Mouse (Mus musculus) T-helper 2 cell (primary cell): ENCODE measurements around the gene Cck.

Experiments
- in situ Hi-C: fragments of 300-600 bp; cut with MboI, MseI; formaldehyde crosslinking; loops from one replicate; pipeline ENCODE4 v1.15.1; 2025; ENCODE audit warnings: high pct_unique_total_duplicates

Gene Cck

GRCm38 (mm10) chr9:121495529-121495928 lies at the start of gene Cck:
Gene Cck, minus strand, starts transcription at chr9:121495694.
- in situ Hi-C loops = no loop called here

GRCm38 (mm10) chr9:121541530-121541929 lies 46.0 kb upstream of the Cck start:
- in situ Hi-C loops = no loop called here

GRCm38 (mm10) chr9:121532626-121533025 lies 37.1 kb upstream of the Cck start:
- in situ Hi-C loops = no loop called here

GRCm38 (mm10) chr9:121528605-121529357 lies 33.3 kb upstream of the Cck start:
- in situ Hi-C loops = no loop called here

GRCm38 (mm10) chr9:121526171-121526570 lies 30.7 kb upstream of the Cck start:
- in situ Hi-C loops = no loop called here

- in situ Hi-C loops = no loop called here
These were observed 24.6 kb upstream of the Cck start for GRCm38 (mm10) chr9:121520047-121520446.

- in situ Hi-C loops = no loop called here
These were observed 19.0 kb upstream of the Cck start for GRCm38 (mm10) chr9:121514462-121514861.

- in situ Hi-C loops = no loop called here
These were observed 16.4 kb upstream of the Cck start for GRCm38 (mm10) chr9:121511911-121512310.

- in situ Hi-C loops = no loop called here
These were observed 11.1 kb upstream of the Cck start for GRCm38 (mm10) chr9:121506478-121507180.

GRCm38 (mm10) chr9:121505346-121505745 lies 9.9 kb upstream of the Cck start:
- in situ Hi-C loops = no loop called here

- in situ Hi-C loops = no loop called here
These were observed 608 bp upstream of the Cck start for GRCm38 (mm10) chr9:121496102-121496501.

- in situ Hi-C loops = no loop called here
These were observed 1.3 kb downstream of the Cck start for GRCm38 (mm10) chr9:121494006-121494767.

GRCm38 (mm10) chr9:121491592-121492240 lies 3.8 kb downstream of the Cck start:
- in situ Hi-C loops = no loop called here

GRCm38 (mm10) chr9:121487216-121487615 lies 8.3 kb downstream of the Cck start:
- in situ Hi-C loops = no loop called here

GRCm38 (mm10) chr9:121479453-121479852 lies 16.0 kb downstream of the Cck start:
- in situ Hi-C loops = no loop called here

- in situ Hi-C loops = no loop called here
These were observed 18.1 kb downstream of the Cck start for GRCm38 (mm10) chr9:121477305-121477911.

GRCm38 (mm10) chr9:121475488-121476452 lies 19.7 kb downstream of the Cck start:
- in situ Hi-C loops = no loop called here

GRCm38 (mm10) chr9:121474771-121475170 lies 20.7 kb downstream of the Cck start:
- in situ Hi-C loops = loop anchor here (5.0 kb wide), 1 partner anchor 133 kb away; no protein-coding TSS in a partner anchor

- in situ Hi-C loops = loop anchor here (5.0 kb wide), 1 partner anchor 138 kb away; no protein-coding TSS in a partner anchor
These were observed 25.8 kb downstream of the Cck start for GRCm38 (mm10) chr9:121469711-121470110.

- in situ Hi-C loops = no loop called here
These were observed 28.0 kb downstream of the Cck start for GRCm38 (mm10) chr9:121467460-121467859.
